Mouse (Mus musculus) heart, postnatal 25 days (tissue): ENCODE measurements around the gene Il7r. TPM values are rescaled to one million over a fixed set of nuclear protein-coding genes. Genes with fewer than 3 reads are reported as not detected.

Experiments used
- DNase-seq: peaks from one replicate; pipeline ENCODE4 v3.0.0; 2022; ENCODE audit warnings: low spot score
- intact Hi-C: fragments of 180-260 bp; cut with DNase I; formaldehyde crosslinking; loops from one replicate; pipeline ENCODE4 v1.15.1; 2025
- total RNA-seq, 2 experiments: library from RNA; stranded (reverse); gene quantifications; 2 replicates each; pipeline ENCODE4 v1.2.3; 2021

Gene Il7r
- total RNA-seq, 2 experiments from 2014 or later = 0.39 to 0.94 TPM

DNA sequence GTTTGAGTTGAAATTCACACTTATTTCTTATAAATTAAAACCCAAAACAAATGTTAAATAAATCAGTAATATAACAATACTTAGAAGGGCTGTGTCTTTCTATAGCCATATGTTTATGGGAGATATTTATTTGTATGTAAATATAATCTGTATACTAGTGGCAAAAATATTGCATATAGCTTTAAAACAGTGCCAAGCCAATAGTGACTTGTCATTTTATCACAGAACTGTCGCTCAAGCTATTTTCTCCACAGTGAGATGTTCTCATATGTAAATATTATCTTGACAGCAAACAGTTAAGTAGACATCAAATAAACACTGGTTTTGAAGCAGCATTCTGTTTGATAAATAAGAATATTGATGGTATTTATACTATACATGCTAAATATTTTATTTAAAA, 56.8 kb downstream of the Il7r start:
- DNase-seq = no peak

DNA sequence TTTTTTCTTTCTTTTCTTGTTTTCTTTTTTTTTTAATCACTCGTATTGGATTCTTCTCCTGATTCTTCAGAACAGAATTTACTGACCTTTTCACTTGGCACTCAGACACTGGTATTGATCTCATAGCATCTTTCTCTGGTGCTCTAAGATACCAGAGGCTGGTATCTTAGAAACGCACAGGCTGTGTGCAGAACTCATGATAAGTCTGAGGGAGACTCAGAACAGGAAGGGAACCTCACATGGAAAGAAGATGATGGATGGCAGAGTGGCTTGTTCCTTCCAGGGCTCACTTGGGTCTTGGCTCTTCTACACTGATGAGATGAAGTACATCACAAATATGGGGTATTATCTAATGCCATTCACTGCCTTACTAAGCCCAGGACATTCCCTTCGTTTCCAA, 57.4 kb downstream of the Il7r start:
- intact Hi-C loops = no loop called here

More for the DNA sequence above, 56.8 kb downstream of the Il7r start:
- intact Hi-C loops = no loop called here

DNA sequence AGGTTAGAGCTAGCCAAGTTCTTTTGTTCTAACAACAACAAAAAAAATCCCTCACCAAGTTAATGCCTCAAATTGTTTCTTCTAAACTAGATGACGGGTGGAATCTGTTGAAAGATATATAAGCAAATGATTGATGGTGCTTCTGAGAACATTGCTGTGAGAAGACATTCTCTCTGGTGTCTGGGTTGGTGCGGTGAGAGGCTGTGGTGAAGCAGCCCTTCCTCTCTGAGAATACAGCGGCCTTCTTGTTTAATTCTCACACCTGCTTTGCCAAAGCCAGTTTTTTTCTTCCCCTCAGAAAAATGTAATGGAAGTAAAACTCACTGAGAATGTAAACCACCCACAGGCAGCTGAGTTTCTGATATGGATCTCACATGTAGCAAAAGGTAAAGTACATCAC, 57.8 kb downstream of the Il7r start:
- intact Hi-C loops = no loop called here
- DNase-seq = no peak

More for the DNA sequence above, 57.4 kb downstream of the Il7r start:
- DNase-seq = no peak

DNA sequence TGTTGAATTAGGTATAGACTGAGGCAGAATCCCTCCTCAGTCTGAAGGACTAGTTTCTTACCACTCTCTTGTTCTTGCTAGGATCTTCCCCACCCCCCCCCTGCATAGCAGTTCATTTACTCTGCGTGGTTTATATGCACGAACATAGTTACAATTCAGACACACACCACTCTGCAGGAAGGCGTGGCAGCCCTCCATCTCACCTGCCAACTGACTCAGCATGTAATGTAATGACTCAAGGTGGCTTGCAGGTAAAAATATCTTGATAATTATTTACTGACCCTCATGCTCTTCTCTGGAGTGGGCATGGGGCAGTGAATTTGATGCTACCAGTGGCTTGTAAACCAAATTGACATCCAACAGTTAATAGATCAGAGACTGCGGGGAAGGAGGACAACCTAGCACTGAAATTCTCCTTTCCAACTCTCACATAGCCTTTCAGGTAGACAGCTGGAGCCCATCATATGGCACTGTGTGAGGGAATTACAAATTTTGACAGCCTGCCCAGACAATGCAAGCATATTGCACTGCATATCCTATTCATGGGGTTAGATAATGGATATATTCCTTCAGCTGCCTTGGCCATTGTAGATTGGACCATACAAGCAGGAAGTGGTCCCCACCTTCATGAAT, 58.8 kb downstream of the Il7r start:
- intact Hi-C loops = no loop called here

DNA sequence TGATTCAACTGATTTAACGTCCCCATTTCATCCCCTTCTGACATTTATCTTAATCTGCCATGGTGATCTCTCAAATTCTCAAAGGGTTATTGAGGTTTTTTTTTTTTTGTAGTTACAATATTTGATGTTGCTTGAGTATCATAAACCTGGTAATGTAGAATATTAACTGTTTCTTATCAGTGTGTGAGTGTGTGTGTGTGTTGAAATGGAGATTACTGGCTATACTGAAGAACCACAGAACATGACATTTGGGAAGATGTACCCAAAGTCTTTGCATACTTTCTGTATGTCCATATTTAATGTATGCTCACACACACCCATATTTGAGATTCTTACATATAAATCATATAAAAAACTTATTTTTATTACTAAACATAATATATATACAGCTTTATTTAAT, 65.9 kb downstream of the Il7r start:
- DNase-seq = no peak
- intact Hi-C loops = no loop called here

More for the DNA sequence above, 58.8 kb downstream of the Il7r start:
- DNase-seq = no peak

DNA sequence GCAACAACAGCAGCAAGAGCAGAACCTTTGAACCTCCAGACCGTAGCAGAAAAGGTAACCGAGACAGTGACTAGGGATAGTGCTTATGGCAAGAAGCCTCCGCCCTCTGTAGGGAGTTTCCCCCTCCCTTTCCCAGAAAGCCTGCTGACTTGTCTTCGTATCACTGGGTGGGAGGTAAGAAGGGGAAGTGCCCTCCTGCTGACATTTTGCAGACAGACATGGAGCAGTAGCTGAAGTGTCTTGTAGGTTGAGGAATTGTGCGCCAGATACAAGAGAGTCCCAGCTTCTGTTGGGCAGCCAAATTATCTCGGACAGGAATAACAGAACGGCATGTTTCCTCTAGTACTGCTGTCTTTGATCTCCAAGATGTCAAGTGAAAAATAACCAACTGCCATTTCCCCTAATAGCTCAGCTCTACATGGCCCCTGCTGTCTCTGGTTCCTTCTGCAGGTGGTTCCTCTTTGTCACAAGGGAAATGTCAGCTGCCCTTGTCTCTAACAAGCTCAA, 66.4 kb downstream of the Il7r start:
- no peak for DNase-seq
- intact Hi-C loops = no loop called here

Other genes starting within 250 kb of the Il7r start
- not detected for gene Ugt3a2, start 194.6 kb downstream of the Il7r start, total RNA-seq
- gene Capsl, start 94.1 kb downstream of the Il7r start, total RNA-seq = not detected
- under 1 TPM in 1 of 2 experiments, not detected in 1; 0.17 TPM for gene Spef2, start 218.7 kb upstream of the Il7r start, total RNA-seq